Mouse (Mus musculus) c-Kit-positive CD71-negative TER-119-negative erythroid progenitor cells, embryonic 14.5 days (primary cell): ENCODE data around the gene Trpc4ap.
"Not testable (repeated sequence)": the region's sequence is repeated elsewhere in the genome, so short reads cannot be mapped to it uniquely, and the experiment has no call there.

Experiments used
- DNase-seq: peaks from one replicate; pipeline ENCODE4 v3.0.0-alpha.2; 2013; ENCODE audit warnings: low read depth

Gene Trpc4ap

DNA sequence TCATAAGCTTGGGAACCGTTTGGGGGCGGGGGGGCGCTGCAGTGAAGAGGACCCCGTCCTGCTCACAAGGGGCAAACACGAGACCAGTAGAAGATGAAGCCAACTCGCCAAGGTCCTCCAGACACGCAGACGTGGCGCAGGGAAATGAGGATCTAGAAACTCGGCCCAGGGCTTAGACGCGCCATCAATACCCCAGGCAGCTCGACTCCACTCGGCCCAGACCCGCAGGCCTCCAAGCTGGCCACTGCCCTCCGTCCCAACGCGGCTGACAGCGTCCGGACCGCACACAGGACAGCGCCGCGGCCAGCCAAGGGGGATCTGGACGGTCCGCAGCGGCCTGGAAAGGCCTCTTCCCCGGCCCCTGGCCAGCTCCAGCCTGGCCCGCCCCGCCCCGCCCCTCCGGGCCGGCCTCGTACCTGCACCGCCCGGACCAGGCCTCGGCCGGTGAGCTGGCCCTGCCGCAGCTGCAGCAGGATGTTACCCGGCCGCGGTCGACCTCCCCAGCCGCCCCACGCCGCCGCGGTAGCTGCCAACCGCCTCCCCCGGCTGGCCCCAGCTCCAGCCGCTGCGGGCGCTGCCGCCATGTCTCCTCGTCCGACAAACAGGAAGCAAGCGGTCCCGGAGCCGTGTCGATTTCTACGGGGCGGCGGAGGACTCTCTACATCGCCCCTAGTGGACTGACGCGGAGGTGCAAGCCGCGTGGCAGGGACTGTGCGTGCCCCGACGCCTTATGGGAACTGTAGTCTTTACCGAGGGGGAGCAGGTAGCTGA, at the start of gene Trpc4ap:
Gene Trpc4ap (minus strand): TSS at position 662 of the 771 bp plus-strand sequence.
- peak; percentile 94 for DNase-seq

DNA sequence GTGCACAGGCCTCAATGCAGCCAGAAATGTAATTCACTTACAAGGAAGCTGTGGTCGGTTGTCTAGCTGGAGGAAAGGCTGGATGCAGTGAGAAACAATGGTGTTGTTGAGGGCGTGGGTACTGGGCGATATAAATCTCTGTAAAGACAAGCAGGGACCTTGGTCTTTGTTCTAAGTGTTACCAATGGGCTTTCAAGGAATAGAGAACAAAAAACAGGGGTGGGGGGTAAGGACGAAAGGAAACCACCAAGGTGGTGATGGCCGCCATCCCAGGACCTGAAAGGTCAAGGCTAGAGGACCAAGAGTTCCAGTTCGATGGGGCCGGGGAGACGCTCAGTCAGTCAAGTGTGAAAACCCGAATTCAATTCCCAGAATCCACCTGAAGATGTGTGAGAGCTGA, 45.6 kb upstream of the Trpc4ap start:
- DNase-seq, result no peak

DNA sequence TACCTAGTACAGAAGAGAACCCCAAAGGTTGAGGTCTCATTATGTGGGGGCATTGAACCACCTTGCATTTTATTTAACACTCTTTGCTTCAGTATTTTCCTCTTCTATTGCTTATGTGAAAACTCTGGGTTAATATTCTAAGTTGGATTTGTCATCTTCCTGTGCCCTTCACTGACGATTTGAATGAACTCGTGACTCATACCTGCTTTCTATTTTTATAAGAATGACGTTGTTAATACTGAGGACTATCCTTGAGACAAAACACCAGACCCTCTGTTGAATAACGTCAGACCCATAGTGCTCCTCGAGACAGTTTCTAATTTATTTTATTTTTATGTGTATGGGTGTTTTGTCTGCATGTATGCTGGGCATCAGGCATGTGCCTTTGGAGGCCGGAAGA, 44.8 kb upstream of the Trpc4ap start:
- no peak for DNase-seq

- not testable (repeated sequence) for DNase-seq
Observed at GRCm38 (mm10) chr2:155735766-155736165, 43.6 kb upstream of the Trpc4ap start, which contains the start of gene Gm17581. Gm17581 (minus strand) TSS chr2:155735866.

DNA sequence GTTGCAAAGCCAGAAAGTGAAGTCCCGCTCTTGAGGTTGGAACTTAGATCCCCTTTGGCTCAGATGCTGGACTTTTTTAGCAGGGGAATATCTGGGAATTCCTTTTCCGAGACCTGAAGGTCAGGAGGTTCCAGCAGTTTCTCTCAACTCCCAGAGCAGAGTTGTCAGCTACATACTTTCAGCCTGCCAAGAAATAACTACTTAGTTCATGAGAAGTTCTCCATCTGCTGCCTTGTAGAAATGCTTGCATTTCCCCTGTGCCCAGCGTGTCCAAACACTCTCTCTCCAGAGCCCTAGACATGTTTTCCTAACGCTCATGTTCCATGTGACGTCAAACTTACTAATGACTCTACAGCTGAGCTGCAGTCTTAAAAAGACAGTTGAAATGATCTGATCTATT, 42.9 kb upstream of the Trpc4ap start:
- no peak for DNase-seq

- DNase-seq, result peak; percentile 91
Observed at GRCm38 (mm10) chr2:155729158-155729645, 37.0 kb upstream of the Trpc4ap start, which contains the start of gene Edem2. Edem2 (minus strand) TSS chr2:155729475.

GRCm38 (mm10) chr2:155728742-155729141, 36.6 kb upstream of the Trpc4ap start:
- DNase-seq, result no peak

DNA sequence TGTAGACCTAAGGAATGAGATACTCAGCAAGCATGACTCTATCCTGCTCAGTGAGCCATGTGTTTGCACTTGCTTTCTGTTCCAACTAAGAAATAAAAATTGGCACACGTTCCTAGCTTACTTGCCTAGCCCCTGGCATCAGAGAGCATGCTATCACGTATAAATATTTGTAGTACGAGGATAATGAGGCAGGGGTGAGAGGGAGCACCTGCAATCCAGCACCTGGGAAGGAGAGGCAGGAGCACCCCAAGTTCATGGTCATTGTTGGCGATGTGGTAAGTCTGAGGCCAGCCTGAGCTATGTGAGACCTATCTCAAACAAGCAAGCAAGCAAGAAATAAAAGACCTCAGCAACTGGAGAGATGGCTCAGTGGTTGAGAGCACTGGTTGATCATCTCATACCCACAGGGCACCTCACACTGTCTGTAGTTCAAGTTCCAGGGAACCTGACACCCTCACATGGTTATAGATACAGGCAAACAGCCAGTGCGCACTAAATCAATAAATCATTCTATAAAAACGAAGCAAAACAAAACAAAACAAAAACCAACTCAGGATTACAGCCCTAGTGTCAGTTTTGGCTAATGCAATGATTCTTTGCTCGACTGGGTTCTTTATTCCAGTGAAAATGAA, 35.7 kb upstream of the Trpc4ap start:
- no peak for DNase-seq

DNA sequence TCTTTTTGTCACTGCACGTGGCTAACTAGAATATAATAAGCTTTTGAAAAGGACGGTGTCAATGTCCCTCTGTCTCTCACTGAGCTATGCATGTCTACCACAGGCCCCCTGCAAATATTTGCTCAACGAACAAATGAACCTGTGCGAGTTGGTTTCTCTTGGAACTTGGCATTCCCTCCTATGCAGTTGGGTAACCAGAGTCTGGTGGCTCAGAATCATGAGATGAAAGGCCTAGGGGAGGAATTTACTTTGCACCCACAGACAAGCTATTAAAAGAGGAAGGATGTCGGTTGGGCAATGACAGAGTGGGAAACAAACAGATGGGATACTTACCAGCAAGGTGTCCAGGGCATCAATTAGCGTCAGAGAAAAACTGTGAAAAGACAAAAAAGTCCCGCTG, 34.1 kb upstream of the Trpc4ap start:
- DNase-seq, result no peak

- no peak for DNase-seq
Observed at GRCm38 (mm10) chr2:155724526-155724925, 32.3 kb upstream of the Trpc4ap start.

GRCm38 (mm10) chr2:155724036-155724435, 31.9 kb upstream of the Trpc4ap start:
- DNase-seq, result no peak

DNA sequence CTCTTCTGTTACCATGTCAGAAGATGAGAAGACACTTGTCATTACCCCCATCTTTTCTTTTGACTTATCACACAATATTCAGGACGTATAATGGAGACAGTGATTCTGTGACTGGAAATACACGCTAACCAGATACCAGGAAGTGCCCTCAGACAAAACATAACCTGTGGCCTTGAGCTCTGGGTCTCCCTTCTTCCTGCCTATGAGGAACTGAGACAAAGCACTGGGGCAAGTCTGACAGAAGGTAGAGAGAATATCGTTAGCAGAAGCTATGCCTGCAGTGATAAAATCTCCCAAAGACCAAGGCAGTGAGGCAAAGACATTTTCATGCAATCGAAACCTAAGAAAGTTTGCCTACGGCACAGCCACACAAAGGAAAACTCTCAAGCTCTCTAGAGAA, 28.4 kb upstream of the Trpc4ap start:
- no peak for DNase-seq

DNA sequence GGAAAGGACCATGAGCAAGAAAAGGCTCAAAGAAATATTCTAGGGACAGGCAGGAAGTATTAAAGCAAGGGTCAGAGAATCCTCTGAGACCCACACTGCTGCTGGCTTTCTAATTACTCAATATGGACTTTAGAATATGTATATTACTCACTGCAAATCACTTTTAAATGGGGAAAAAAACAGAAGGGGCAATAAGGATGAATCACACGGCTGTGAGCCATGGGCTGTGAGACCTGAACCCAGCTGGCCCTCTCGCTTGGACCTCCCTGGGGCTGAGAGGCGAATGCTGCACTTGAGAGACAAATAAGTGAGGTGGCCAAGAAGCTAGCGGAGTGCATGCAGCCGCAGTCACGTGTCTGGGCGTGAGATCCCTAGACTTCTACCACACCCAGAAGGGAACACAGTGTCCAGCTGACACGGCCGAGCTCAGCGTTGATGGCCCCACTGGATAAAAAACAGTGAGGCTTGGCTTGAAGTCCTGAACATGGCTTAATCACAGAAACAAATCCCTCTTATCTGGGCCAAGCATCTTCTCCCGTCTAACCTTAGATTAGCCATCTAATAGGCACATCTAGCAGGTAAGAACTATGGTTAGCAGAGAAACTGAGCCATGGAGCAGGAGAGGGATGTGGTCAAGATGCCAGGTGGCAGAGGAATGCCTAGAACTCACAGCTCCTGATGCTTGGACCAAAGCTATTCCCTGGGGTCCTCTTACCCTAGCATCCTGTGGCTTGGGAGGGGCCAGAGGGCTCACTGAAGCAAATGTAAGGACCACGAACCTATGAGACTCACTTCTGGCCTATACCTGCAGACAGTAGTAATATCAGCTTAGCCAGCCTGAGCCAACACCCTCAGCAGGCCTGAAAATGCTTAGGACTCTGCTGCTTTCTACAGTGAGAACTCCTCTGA, 25.2 kb upstream of the Trpc4ap start:
- DNase-seq, result no peak

- no peak for DNase-seq
Observed at GRCm38 (mm10) chr2:155710557-155710956, 18.4 kb upstream of the Trpc4ap start.

DNA sequence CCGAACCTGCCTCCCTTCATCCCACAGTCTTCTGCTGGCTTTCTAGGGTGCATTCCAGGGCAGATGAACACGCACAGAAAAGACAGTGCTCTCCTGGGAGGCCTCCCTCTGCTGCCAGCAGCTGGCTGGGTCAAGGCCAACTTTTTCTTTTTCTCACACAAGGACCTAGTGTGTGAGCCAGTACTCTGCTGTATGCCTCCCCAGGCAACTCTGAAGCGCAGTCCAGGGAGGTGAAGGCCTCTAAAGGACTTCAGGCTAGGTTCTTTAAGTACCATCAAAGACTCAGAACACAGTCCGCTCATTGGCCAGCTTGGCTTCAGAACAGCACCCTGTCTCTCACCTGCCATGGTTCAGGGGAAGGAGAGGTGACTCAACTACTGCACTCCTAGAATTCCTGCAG, 15.1 kb upstream of the Trpc4ap start:
- DNase-seq, result no peak

DNA sequence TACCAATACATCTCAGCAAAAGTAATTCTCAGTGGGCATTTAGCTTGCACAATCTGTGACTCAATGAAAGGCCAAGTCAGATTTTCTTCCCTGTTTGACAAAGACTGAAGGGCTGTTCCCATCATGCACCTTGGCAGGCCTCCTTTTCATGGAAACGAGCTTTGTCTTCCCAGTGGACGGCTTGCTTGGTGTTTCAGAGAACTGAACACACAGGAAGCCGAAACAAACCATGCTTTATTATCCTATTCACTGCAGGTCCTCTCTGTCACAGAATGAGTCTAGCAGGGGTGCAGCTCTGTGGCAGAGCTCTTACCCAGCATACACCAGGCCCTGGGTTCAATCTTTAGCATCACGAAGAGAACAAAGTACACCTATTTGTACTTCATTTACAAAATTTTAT, 11.4 kb upstream of the Trpc4ap start:
- DNase-seq, result no peak

DNA sequence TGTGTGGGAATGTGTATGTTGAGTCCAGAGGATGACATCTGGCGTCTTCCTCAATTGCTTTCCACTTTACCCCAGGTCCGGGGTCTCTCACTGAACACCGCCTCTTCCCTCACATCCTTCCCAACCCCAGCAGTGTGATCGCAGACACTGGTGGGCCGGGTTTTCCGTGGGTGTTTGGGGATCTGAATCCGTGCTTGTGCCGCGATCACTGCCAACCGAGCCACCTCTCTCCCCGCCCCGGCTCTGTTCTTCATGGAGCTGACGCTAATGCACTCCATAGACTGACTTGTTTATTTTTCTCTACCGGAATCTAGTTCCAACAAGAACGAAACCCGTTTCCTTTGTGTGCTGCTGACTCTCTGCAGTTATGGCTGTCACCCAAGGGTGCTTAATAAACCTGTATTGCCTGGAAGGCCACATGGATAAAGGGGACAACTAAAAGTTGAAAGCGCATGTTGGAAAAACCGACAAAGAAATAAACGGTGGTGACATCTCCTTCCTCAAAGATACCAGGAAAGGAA, 9.3 kb upstream of the Trpc4ap start:
- no peak for DNase-seq

DNA sequence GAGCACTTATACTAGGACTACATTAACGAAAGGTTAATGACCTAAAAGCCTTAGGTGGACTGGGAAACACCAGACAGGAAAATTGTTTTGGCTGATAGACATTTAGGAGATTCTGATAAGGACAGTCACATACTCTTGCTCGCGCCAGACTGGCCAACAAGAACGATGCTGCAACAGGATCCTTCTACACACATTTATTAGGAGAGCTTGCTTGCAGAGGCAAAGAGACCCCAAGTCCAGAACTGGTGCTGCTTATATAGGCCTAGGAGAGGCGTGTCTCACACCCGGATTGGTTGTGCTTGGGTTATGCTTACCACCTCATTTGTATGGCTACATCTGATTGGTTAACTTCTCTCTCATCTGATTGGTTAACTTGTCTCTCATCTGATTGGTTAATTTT, 6.3 kb upstream of the Trpc4ap start:
- not testable (repeated sequence) for DNase-seq

GRCm38 (mm10) chr2:155696851-155697250, 4.7 kb upstream of the Trpc4ap start:
- DNase-seq, result no peak

DNA sequence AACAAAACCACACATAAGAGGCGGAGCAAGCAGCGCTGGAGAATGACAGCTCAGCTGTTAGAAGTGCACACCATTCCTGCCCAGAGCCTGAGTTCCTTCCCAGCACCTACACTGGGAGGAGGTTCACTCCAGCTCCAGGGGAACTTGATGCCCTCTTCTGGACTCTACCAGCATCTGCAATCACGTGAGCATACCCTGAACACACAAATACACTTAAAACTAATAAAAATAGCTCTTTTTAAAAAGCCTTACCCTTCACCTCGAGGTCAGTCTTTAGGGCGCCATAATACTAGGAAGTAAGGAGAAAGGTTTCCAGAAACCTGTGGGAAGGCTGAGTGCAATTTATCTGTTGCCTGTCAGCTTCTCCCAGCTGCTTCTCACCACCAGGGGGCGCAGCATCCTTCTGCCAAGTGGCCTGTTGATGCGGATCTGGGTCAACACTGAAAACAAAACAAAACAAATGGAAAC, 3.9 kb upstream of the Trpc4ap start:
- DNase-seq, result peak; percentile 84

- no peak for DNase-seq
Observed at GRCm38 (mm10) chr2:155695316-155695715, 3.1 kb upstream of the Trpc4ap start.

DNA sequence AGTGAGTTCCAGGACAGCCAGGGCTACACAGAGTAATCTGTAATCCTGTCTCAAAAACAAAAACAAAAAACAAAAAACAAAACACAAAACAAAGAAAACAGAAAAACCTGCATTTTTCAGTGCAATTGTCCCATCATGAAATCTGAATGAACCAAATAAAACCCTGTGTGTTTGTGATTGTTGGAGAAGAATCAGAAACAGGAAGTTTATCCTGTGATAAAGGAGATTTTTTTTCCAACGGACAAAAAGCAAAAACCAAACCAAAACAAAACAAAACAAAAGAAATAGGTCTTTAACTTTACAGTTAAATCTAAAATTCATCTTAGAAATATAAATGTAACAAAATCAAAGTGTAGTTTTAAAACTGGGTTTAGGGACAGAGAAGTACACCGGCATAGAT, 2.4 kb upstream of the Trpc4ap start:
- DNase-seq, result no peak
